Mouse (Mus musculus) gastrocnemius, postnatal 14 days (tissue): ENCODE results near the gene Vps52. TPM values are rescaled to one million over a fixed set of nuclear protein-coding genes. Genes with fewer than 3 reads are reported as not detected.
A peak's percentile ranks its signal among the peaks of the same experiment; 100 is the strongest.

Experiments
- DNase-seq: peaks from one replicate; pipeline ENCODE4 v3.0.0; 2021; ENCODE audit warnings: mixed read lengths
- intact Hi-C: fragments of 180-260 bp; cut with DNase I; formaldehyde crosslinking; loops from one replicate; pipeline ENCODE4 v1.15.1; 2025; ENCODE audit warnings: low total_unique reads
- total RNA-seq, 2 experiments: library from RNA; stranded (reverse); gene quantifications; 2 replicates each; pipeline ENCODE4 v1.2.3; 2021

The Vps52 gene
- total RNA-seq, 2 experiments from 2014 or later: 30.5 to 33.1 TPM

DNA sequence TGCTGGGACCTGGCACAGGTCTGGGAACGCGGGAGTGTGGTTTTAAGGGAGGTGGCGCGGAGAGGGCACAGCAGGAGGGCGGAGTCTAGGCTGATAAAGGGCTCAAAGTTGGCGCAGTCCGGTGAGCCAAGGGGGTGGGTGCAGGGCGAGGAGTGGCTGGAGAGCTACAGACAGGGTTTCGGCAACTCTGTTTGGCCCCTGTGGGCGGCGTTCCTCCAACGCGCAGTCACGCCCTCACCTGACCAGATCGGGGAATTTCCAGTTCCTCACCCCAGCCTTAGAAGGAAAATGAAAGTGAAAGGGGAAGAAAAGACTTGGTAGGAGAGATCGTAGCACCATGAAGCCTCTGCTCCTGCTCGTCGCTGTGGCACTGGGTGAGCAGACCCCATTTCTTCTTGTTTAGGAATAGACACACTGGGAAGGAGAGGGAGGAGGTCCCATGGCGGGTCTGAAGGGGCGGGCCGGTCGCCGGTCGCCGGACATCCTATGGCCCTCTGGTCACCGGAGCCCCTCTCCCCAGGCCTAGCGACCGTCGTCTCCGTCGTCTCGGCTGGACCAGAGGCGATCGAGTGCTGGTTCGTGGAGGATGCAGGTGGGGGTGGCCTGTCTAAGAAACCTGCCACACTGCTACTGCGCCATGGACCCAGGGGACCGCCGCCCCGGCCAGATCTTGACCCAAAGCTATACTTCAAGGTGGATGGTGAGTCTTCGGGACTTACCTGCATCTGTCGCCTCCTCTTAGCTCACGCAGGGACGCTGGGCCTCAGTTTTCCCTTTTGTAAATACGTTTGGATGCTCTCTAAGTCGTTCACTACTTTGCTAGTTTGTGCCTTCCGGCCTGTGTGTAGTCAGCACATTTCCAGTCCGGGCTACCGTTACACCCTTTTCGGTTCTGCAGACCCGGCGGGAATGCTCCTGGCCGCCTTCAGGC, 36.0 kb upstream of the Vps52 start:
- intact Hi-C loops: no loop called here
- peak; percentile 75 for DNase-seq

DNA sequence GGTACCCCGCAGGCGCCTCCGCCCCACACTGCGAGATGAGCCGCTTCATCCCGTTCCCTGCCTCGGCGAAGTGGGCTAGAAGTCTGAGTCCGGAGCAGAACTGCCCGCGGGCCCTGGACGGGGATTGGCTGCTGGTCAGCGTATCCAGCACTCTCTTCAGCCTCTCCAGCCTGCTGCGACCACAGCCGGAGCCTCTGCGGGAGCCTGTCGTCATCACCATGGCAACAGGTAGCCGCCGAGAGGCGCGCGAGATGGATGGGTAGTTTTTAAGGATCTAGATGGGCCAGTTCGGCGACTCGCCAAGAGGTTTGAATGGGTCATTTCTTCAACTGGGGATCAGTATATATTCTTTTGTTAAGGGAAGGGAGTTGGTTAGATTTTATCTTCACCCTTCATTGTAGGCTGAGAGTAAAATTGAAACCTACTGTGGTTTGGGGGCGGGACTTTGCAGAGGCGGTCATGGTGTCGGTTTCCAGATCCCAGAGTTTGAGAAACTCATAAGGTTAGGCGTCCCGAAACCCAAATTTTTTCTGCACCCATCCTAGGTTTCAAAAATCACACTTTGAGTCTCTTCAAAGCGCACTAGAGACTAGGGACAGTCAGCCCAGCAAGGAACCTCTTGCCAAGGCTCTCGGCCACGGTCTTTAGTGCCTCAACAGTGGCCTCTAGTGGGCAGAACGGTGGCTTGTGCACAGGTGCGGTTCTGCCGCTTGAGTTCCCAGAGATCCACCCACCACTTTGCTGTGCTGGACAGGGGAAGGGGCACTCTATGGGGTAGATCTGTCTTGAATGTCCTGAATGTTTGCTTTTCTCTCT, 35.1 kb upstream of the Vps52 start:
- DNase-seq: peak; percentile 83

DNA sequence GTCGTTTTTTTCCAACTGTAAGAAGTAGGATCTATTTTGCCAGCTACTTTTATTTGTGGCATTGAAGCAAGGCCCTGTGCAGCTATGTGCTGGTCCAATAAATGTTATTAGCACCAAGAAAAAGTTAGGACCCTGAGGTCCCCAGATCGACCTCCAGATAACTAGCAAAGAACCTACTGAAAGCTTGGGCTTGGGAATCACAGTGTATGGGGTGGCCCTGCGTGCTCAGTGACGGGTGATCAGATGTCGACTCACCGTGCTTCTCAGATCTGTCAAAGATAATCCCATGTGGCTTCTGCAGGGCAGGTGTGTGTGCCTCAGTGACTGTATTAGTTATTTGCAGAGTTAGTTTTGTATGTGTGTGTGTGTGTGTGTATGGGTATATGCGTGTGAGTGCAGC, 34.3 kb upstream of the Vps52 start:
- DNase-seq: no peak
- intact Hi-C loops: no loop called here

More for the DNA sequence above, 35.1 kb upstream of the Vps52 start:
- intact Hi-C loops: no loop called here

DNA sequence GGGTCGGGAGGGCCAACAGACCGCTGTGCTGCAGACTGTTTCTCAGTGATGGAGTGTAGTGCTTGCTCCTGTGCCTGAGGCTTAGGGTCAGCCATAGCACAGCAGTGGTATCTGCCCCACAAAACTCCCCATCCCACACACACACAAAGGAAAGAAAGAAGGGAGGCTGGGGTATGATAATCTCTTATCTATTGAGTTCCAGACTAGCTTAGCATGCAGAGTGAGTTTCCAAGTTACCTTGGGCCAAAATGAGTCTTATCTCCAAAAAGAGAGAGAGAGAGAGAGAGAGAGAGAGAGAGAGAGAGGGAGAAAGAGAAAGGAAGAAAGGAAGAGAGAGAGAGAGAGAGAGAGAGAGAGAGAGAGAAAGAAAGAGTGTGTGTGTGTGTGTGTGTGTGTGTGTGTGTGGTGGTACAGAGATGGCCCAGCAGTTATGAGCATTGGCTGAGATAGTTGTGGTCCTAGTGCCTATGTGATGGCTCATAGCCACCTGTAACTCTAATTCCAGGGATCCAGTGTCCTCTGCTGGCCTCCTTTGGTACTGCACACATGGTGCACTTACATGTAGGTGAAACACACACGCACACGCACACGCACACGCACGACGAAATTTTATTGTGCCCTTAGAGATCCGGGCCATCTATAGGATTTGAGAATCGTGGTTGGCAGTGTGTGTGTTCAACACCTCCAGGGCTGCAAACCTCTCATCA, 30.9 kb upstream of the Vps52 start:
- peak; percentile 13 for DNase-seq
- intact Hi-C loops: no loop called here

DNA sequence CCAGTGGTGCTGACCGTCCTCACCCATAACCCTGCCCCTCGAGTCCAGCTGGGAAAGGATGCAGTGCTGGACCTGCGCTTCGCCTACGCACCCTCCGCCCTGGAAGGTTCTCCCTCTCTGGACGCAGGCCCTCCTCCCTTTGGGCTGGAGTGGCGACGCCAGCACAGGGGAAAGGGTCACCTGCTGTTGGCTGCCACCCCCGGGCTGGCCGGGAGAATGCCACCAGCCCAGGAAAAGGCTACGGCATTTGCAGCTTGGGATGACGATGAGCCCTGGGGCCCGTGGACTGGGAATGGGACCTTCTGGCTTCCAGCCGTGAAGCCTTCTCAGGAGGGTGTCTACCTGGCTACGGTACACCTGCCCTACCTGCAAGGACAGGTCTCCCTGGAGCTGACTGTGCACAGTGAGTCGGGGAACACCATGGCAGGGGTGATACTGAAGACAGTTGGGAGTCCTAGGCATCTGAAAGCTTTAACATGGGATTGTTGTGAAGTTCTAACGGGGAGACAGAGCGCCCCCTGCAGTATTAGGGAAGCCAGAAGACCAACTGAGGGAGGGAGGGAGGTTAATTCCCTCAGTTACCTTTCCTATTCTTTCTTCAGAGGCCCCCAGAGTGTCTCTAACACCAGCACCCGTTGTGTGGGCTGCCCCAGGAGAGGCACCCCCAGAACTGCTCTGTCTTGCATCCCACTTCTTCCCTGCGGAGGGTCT, 30.1 kb upstream of the Vps52 start:
- intact Hi-C loops: no loop called here
- DNase-seq: peak; percentile 7

DNA sequence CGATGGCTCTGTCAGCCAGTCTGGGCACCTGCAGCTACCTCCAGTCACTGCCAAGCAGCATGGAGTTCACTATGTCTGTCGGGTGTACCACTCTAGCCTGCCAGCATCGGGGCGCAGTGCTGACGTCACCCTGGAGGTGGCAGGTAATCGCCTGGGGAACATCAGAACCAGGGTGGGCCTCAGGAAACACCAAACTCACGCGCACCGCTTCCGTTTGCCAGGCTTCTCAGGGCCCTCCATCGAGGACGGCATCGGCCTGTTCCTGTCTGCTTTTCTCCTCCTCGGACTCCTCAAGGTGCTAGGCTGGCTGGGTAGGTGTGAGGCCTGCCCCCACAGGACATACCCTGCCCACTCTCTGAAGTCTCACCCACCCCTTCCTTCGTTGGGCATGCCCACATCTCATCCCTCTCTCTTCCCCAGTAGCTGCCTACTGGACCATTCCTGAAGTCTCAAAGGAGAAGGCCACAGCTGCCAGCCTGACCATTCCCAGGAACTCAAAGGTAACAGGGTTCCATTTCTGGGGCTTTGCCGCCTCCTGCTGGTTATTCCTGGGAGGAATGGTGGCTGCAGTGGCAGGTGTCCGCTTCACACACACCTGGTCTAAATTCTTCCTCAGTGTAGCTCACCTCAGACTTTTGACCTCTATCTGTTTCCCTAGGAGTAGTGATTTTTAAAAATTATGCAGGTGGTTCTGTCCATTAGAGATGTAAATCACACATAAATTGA, 29.2 kb upstream of the Vps52 start:
- intact Hi-C loops: no loop called here
- no peak for DNase-seq

DNA sequence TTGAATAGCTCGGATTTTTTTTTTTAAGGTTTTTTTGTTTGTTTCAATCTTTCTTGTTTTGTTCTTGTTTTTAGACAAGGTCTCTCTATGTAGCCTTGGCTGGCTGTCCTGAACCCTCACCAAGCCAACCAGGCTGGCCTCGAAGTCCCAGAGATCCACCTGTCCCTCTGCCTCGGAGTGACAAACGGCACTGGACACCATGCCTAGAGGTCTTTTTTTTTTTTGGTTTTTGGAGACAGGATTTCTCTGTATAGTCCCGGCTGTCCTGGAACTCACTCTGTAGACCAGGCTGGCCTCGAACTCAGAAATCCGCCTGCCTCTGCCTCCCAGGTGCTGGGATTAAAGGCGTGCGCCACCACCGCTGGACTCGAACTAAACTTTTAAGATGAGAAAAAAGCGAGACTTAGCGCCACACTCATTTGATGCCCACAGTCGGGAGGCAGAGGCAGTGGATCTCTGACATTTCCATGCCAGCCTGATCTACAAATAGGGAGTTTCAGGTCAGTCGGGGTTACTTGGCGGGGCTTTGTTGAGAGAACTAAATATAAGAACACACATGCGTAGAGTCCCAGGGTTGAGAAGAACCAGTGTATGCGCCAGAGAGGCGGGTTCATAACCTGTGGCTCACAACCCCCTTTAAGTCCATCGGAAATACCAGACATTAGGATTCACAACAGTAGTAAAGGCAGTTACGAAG, 27.2 kb upstream of the Vps52 start:
- intact Hi-C loops: no loop called here
- no peak for DNase-seq

DNA sequence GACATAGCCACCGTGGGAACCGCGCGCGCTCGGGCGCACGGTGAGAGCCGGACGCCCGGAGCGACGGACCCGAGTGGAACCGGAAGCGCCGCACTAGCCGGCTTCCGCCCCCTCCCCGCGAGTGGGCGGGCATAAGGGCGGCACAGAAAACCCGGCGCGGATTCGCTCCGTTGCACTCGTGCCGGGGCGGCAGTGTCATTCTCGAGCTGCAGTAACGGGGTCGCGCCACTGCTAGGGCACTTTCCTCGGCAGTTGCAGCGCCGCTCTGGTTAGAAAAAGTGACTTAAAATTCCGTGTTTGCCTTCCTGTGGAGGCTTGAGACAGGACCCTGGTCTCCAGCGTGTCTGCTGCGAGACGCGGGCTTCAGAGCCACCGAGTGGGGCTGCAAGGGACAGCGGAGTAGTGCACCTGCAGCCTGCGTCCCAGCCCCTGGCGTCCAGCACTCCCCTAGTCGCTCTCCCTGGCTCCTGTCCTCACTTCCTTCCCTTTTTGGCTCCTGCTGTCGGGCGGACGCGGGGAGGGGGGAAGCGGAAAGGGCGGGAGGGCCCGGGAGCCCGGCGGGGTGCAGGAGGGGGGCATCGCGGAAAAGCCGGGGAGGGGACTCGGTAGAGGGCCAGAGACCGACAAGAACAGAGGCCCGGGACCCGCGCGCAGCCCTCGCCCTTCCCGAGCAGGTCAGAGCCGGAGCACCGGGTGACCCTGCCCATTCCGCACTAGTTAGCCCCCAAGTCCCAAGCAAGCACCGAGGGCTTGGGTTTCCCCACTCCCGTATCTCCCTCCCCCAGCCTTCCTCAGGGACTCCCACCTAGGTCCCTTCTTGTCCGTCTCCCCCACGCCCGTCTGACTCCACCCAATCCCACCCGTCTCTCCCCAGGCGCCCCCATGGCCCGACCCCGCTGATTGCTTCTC, 26.0 kb upstream of the Vps52 start, which contains the start of gene Rgl2:
Gene Rgl2 (plus strand): TSS at position 173 of the 909 bp plus-strand sequence.
- DNase-seq: peak; percentile 94
- intact Hi-C loops: no loop called here

DNA sequence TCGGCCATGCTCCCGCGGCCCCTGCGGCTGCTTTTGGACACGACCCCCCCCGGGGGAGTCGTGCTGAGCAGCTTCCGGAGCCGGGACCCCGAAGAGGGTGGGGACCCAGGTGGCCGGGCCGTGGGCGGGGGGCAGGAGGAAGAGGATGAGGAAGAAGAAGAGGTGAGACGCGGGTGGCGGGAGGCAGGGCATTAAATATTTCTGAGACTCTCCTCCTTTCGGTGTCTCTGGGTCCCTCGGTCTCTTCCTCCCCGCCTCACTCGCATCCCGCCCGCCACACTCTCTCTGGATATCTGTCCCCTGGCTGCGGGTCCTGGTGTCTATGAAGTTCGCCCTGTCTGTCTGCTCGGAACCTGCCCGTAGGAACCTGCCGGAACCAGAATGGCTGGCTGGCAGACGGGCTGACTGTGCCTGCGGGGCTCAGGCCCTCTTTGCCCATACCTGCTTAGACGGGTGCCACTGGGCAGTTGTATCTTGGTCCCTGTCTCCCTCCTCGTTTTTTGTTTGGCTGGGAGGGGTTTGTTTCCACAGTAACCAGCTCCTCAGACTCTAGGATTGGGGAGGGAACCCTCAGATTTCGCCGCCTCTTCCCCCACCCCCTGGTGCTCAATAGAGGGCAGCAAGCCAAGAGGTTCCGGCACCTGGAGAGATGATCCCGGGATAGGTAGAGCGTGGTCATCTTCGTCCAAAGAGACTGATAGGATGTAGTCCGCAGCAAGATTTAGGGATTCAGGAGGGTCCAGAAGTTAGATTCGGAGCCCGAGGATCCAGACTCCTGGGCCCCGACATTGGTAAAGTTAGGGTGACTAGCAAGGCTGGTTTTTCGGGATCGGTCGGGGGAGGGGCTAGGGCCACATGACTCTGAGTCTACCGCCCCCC, 25.1 kb upstream of the Vps52 start:
- intact Hi-C loops: no loop called here
- no peak for DNase-seq

DNA sequence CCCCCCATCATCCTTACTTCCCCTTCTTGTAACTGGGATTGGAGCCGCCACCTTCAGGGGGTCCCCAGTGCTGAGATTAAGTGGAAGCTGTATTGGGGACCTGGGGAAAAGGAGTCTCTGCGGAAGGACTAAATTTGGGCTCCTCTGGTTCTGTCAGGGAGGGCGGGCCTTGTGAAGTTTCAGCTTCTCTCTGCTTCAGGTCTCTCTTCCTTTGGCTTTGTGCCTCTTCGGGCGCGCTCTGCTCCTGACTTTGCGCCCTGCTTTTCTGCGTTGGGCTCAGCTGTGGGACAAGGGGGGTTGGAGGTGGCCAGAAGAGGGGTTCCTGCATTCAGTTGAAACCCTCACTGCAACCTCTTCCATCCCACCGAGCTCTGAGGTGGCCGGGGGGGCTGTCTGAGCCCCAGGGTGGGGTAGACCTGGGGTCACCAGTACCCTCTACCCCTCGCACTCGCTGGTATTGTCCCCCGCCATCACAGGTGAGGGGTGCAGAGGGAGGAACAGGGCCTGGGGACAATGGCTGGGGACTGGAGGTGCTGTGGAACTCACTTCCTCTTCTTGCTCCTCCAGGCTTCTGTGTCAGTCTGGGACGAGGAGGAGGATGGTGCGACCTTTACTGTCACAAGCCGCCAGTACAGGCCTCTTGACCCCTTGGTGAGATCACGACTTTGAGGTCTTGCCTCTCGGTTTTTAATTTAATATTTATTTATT, 24.3 kb upstream of the Vps52 start:
- no peak for DNase-seq
- intact Hi-C loops: no loop called here

DNA sequence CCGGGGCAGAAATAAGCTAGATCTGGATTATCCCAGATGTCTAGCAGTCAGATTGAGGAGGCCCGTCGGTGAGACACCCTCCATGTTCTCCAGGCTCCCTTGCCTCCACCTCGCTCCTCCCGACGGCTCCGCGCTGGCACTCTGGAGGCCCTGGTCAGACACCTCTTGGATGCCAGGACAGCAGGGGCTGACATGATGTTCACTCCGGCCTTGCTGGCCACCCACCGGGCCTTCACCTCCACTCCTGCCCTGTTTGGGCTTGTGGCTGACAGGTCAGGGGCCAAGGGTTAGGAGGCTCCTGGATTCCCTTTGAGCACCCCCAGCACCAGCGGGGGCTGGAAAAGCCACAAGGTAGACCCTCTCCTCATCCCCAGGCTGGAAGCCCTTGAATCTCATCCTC, 23.7 kb upstream of the Vps52 start:
- no peak for DNase-seq

DNA sequence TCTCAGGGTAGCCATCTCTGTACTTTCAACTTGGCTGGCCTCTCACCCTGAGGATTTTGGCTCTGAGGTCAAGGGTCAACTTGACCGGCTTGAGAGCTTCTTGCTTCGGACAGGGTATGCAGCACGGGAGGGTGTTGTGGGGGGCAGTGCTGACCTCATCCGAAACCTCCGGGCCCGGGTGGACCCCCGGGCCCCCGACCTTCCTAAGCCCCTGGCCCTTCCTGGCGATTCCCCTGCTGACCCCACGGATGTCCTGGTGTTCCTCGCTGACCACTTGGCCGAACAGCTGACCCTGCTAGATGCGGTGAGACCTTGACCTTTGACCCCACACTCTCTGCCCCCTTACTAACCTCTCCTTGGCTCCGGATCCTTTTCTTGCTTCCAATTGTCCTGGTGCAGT, 23.2 kb upstream of the Vps52 start:
- DNase-seq: no peak
- intact Hi-C loops: no loop called here

More for the DNA sequence above, 23.7 kb upstream of the Vps52 start:
- intact Hi-C loops: no loop called here

DNA sequence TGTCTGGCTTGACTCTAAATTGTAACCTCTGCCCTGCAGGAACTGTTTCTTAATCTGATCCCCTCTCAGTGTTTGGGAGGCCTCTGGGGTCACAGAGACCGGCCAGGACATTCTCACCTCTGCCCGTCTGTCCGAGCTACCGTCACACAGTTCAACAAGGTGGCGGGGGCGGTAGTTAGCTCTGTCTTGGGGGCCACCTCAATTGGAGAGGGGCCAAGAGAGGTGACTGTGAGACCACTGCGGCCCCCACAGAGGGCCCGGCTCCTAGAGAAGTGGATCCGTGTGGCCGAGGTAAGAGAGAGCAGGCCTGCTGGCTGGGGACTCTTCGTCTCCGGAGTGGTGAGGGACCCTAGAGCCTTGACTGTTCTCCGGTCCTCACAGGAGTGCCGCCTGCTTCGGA, 22.6 kb upstream of the Vps52 start:
- DNase-seq: no peak
- intact Hi-C loops: no loop called here

DNA sequence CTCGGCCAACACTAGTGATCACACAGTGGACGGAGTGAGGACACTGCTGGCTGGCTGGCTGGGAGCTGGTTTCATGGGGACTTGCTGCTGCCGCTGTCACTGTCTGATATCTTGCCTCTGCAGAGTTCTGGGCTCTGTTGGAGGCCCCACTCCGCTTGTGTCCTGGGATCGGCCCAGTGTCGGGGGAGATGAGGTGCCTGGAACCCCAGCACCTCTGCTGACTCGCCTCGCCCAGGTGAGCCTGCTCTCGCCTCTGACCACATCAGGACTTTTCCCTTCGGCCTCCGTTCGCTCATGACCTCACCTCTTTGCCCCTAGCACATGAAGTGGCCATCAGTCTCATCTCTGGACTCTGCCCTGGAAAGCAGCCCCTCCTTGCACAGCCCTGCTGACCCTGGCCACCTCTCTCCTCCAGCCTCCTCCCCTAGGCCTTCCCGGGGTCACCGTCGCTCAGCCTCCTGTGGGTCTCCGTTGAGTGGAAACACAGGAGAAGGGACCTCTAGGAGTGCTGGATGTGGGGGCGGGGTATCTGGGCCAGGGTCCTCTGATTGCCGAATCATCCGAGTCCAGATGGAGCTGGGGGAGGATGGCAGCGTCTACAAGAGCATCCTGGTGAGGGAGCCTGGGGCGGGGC, 20.1 kb upstream of the Vps52 start:
- no peak for DNase-seq
- intact Hi-C loops: no loop called here

DNA sequence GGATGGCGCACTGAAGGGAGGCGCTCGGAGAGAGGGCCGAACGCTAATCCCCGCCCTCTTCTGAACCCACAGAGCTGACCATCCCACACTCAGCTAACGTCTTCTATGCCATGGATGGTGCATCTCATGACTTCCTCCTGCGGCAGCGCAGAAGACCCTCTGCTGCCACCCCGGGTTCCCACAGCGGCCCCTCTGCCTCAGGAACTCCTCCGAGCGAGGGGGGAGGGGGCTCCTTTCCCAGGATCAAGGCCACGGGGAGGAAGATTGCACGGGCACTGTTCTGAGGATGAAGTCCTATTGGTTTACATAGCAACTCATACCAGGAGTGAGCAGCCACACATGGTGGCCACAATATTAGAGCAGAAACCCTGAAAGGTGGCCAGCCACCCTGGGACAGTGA, 18.6 kb upstream of the Vps52 start:
- no peak for DNase-seq
- intact Hi-C loops: no loop called here
